Comparison of ENCODE assay signal across 12 mouse cellular contexts in the genomic region with DNA sequence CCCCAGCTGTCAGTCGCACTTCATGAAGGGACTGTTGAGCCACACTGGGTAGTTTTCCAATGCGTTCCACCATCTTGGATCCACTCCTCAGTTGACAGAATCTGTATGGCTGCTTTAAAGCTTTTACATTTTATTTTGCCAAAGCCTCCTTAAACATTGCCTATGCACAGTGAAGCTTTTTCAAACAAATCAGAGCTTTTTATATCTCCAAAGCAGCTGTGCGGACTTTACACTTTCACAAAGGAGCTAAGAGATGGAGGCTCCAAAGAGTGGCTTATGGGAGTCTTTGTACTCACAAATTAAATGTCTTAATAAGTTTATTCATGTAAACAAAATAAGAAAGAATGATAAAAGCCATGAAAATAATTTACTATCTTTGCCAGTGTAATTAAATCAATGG.
"Had no signal": no experiment of that assay in that cellular context is flagged by ENCODE, and none has a peak within 500 bp of the region (broad histone marks: within the 10 kb centered on the region; RNA-seq: fewer than 3 reads in every experiment).

No protein-coding gene starts in this region.

- DNase-seq: lung, adult 18-20 months; lung, embryonic 14.5 days; lung, postnatal 10 days; lung, postnatal 4 days; midbrain, embryonic 14.5 days; retina, postnatal 1 day; right cerebral cortex, postnatal 25 days; right cerebral cortex, postnatal 4 days; spleen, adult 18-20 months; thymus, adult 18-20 months; thymus, postnatal 14 days; thymus, postnatal 36 days had no signal
